ENCODE assay signal across 8 mouse cellular contexts in the genomic region with DNA sequence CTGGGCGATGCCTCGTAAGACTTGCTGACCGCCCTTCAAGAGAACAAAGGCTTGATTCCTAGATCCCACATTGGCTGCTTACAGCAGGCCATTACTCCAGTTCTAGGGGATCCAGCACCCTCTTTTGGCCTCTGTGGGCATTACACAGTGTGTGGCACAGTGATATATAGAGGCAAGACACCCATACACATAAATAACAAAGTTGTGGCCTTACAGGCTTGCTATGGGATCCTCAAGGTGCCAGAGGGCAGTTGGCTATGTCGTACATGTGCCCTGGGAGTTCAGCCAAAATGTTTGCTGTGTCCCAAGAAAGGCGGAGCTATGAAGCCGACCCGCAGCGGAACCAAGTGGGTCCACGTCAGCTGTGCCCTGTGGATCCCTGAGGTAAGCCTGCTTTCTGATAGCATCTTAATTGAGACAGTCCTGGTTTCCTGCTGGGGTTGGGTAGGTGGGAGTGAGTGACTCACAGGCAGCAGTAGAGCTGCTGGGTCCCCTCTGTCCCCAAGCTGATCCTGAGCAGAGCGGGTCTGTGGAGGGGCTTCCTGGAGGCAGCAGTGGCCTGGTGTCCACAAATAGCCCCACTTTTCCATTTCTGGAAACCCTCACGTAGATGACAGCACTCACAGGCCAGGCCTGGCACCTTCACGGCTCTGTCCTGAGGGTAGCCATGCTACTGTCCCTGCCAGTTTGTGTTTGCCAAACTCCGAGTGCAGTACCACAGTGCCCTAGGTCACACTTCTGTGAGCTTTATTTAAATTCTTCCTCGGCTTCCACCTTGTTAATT. TPM values are rescaled to one million over a fixed set of nuclear protein-coding genes. Genes with fewer than 3 reads are reported as not detected.
DNase-seq lines count a peak whose midpoint lies in the region; ATAC-seq and TF ChIP-seq lines count a peak whose summit lies in the region.

No protein-coding gene starts in this region.

- WGBS in thymus, adult 2 months = 96% methylated on average over 14 of the region's 14 CpGs
- WGBS in embryonic facial prominence, embryonic 15.5 days = 78% methylated on average over 14 of the region's 14 CpGs
- 64% methylated on average over 14 of the region's 14 CpGs for WGBS in heart, embryonic 16.5 days
- 78% methylated on average over 14 of the region's 14 CpGs for WGBS in kidney, postnatal 0 days
- 88% methylated on average over 14 of the region's 14 CpGs for WGBS in midbrain, embryonic 10.5 days

- ATAC-seq in embryonic facial prominence, embryonic 15.5 days (ENCODE audit: insufficient number of reproducible peaks, low FRiP score, low TSS enrichment, low read depth) = 0 out of 2 replicates have a peak, but pooled peaks have one; percentile 45
- peak; percentile 50 for ATAC-seq in heart, embryonic 16.5 days (replicated peaks; ENCODE audit: extremely low read depth, insufficient read depth, low FRiP score)
- peak; percentile 40; the same call in 1 of the 2 replicates for ATAC-seq in kidney, postnatal 0 days (replicated peaks; ENCODE audit: low FRiP score, low read depth)

- no peak overlapping the region for H3K4me2 ChIP-seq in embryonic facial prominence, embryonic 15.5 days (replicated peaks)
- no peak overlapping the region for H3K4me2 ChIP-seq in heart, embryonic 16.5 days (ENCODE audit: low read depth, low read length)
- H3K4me2 ChIP-seq in kidney, postnatal 0 days (ENCODE audit: low read length) = no peak overlapping the region

- peaks cover 26% of the 10 kb centered on the region for H3K36me3 ChIP-seq in thymus, adult 2 months (ENCODE audit: control insufficient read depth, insufficient read depth, low read length)
- peaks cover 37% of the 10 kb centered on the region for H3K36me3 ChIP-seq in embryonic facial prominence, embryonic 15.5 days
- peaks cover 33% of the 10 kb centered on the region for H3K36me3 ChIP-seq in heart, embryonic 16.5 days (ENCODE audit: control insufficient read depth, insufficient read depth)
- peaks cover 36% of the 10 kb centered on the region for H3K36me3 ChIP-seq in kidney, postnatal 0 days (ENCODE audit: insufficient read depth, low read length)
- H3K36me3 ChIP-seq in midbrain, embryonic 10.5 days = peaks cover 82% of the 10 kb centered on the region

- peak; percentile 65 for DNase-seq in thymus, adult 2 months
- no peak for DNase-seq in thymus, adult 18-20 months
- DNase-seq in brain, adult 2 months (ENCODE audit: low read depth, low spot score) = peak; percentile 78
- peak; percentile 57 for DNase-seq in kidney, postnatal 0 days (ENCODE audit: low spot score)
- peak; percentile 35 for DNase-seq in midbrain, embryonic 10.5 days (ENCODE audit: low spot score)
- peak; percentile 65 for DNase-seq in thymus, postnatal 25 days

- no peak overlapping the region for H3K27ac ChIP-seq in thymus, adult 2 months (ENCODE audit: control insufficient read depth, insufficient read depth, low read length)
- no peak overlapping the region for H3K27ac ChIP-seq in embryonic facial prominence, embryonic 15.5 days (replicated peaks)
- H3K27ac ChIP-seq in heart, embryonic 16.5 days (ENCODE audit: low read length) = peak overlapping the region; percentile 15
- no peak overlapping the region for H3K27ac ChIP-seq in kidney, postnatal 0 days
- peak overlapping the region; percentile 55 for H3K27ac ChIP-seq in midbrain, embryonic 10.5 days (replicated peaks)

- no peak for TF ChIP-seq POLR2A in thymus, adult 2 months (IDR thresholded peaks at IDR 0.05; ENCODE audit: control insufficient read depth, extremely low read depth, insufficient read depth, low read length, poor library complexity)

- peaks cover 23% of the 10 kb centered on the region for H3K4me1 ChIP-seq in thymus, adult 2 months (replicated peaks; ENCODE audit: control insufficient read depth, insufficient read depth, low read length)
- peaks cover 19% of the 10 kb centered on the region for H3K4me1 ChIP-seq in embryonic facial prominence, embryonic 15.5 days
- H3K4me1 ChIP-seq in heart, embryonic 16.5 days (ENCODE audit: control insufficient read depth, insufficient read depth, low read length) = peaks cover 31% of the 10 kb centered on the region
- H3K4me1 ChIP-seq in kidney, postnatal 0 days (replicated peaks; ENCODE audit: insufficient read depth, low read length) = no peaks in the 10 kb centered on the region
- peaks cover 20% of the 10 kb centered on the region for H3K4me1 ChIP-seq in midbrain, embryonic 10.5 days

- H3K4me3 ChIP-seq in thymus, adult 2 months (ENCODE audit: control insufficient read depth, insufficient read depth, low read length) = no peak overlapping the region
- no peak overlapping the region for H3K4me3 ChIP-seq in embryonic facial prominence, embryonic 15.5 days (replicated peaks)
- H3K4me3 ChIP-seq in heart, embryonic 16.5 days (ENCODE audit: low read length) = no peak overlapping the region
- no peak overlapping the region for H3K4me3 ChIP-seq in kidney, postnatal 0 days (replicated peaks; ENCODE audit: low read depth, low read length)
- no peak overlapping the region for H3K4me3 ChIP-seq in midbrain, embryonic 10.5 days

- no peak overlapping the region for H3K9ac ChIP-seq in embryonic facial prominence, embryonic 15.5 days
- no peak overlapping the region for H3K9ac ChIP-seq in heart, embryonic 16.5 days (ENCODE audit: low read length)
- H3K9ac ChIP-seq in kidney, postnatal 0 days (ENCODE audit: low read depth, low read length) = no peak overlapping the region

- no peaks in the 10 kb centered on the region for H3K27me3 ChIP-seq in thymus, adult 2 months (ENCODE audit: control insufficient read depth, insufficient read depth, low read length)
- no peaks in the 10 kb centered on the region for H3K27me3 ChIP-seq in embryonic facial prominence, embryonic 15.5 days
- no peaks in the 10 kb centered on the region for H3K27me3 ChIP-seq in heart, embryonic 16.5 days (ENCODE audit: control insufficient read depth, insufficient read depth, low read length)
- H3K27me3 ChIP-seq in kidney, postnatal 0 days (ENCODE audit: insufficient read depth, low read length) = no peaks in the 10 kb centered on the region
- H3K27me3 ChIP-seq in midbrain, embryonic 10.5 days (ENCODE audit: low read depth, poor library complexity, severe bottlenecking) = no peaks in the 10 kb centered on the region

- no peak for TF ChIP-seq CTCF in thymus, adult 2 months (IDR thresholded peaks at IDR 0.05; ENCODE audit: borderline replicate concordance, control insufficient read depth, extremely low read depth, insufficient read depth, low read length, poor library complexity)
- TF ChIP-seq CTCF in kidney, postnatal 0 days (IDR thresholded peaks at IDR 0.05; ENCODE audit: low read depth) = peak; percentile 74

- H3K9me3 ChIP-seq in embryonic facial prominence, embryonic 15.5 days (replicated peaks) = no peaks in the 10 kb centered on the region
- H3K9me3 ChIP-seq in heart, embryonic 16.5 days (replicated peaks; ENCODE audit: control insufficient read depth, low read length) = no peaks in the 10 kb centered on the region
- H3K9me3 ChIP-seq in kidney, postnatal 0 days (replicated peaks; ENCODE audit: low read length) = no peaks in the 10 kb centered on the region
- no peaks in the 10 kb centered on the region for H3K9me3 ChIP-seq in midbrain, embryonic 10.5 days (replicated peaks)

RNA-seq across cellular contexts. Expression of a gene that starts 44.5 kb away (rescaled TPM):
- 22.7 and 31.9 TPM in 2 replicates for polyA plus RNA-seq in thymus, adult 2 months (2012; rRNA removed)
- 13.5 and 15.7 TPM in 2 replicates for polyA plus RNA-seq in embryonic facial prominence, embryonic 15.5 days (2015; fragmentation: Nextera tagmentation; extraction: Ambion mirVana)
- polyA plus RNA-seq in heart, embryonic 16.5 days (2015; fragmentation: Nextera tagmentation; extraction: Ambion mirVana) = 13.4 and 14.8 TPM in 2 replicates
- 25.4 and 25.8 TPM in 2 replicates for polyA plus RNA-seq in kidney, postnatal 0 days (2015; fragmentation: Nextera tagmentation; extraction: Ambion mirVana)
- 17.7 and 17.9 TPM in 2 replicates for polyA plus RNA-seq in midbrain, embryonic 10.5 days (2016; fragmentation: Nextera tagmentation; extraction: Ambion mirVana)

Comparison
In these comparisons a context has a peak if more than half of its experiments do, and no peak if none do; other contexts are left out.
1. DNase-seq: peak in thymus, adult 2 months (single experiment), brain, adult 2 months (single experiment), kidney, postnatal 0 days (single experiment), midbrain, embryonic 10.5 days (single experiment) and thymus, postnatal 25 days (single experiment); none in thymus, adult 18-20 months (0 of 2).
2. H3K27ac ChIP-seq: peak in heart, embryonic 16.5 days (single experiment) and midbrain, embryonic 10.5 days (single experiment); none in thymus, adult 2 months (single experiment), embryonic facial prominence, embryonic 15.5 days (single experiment) and kidney, postnatal 0 days (single experiment).
3. Peak in every context shown above with its lines, with median percentiles within 50 percentile points of each other: ATAC-seq.